Mouse (Mus musculus) cerebellum, adult 11-12 months (tissue): ENCODE data around the gene Sod2.
"Not testable (repeated sequence)": the region's sequence is repeated elsewhere in the genome, so short reads cannot be mapped to it uniquely, and the experiment has no call there.

Source experiments
- DNase-seq: peaks from one replicate; pipeline ENCODE4 v3.0.0; 2022

Sod2 gene

GRCm38 (mm10) chr17:13006546-13006945, at the start of gene Sod2:
Gene Sod2 (plus strand): TSS chr17:13006846.
- DNase-seq, result not testable (repeated sequence)

- peak; percentile 52 for DNase-seq
Measured at GRCm38 (mm10) chr17:12959377-12959776, 47.3 kb upstream of the Sod2 start.

- peak; percentile 96 for DNase-seq
Measured at GRCm38 (mm10) chr17:12960331-12960873, 46.2 kb upstream of the Sod2 start, which contains the start of gene Acat2. Gene Acat2 (minus strand): TSS chr17:12960747.

GRCm38 (mm10) chr17:12963476-12963875, 43.2 kb upstream of the Sod2 start:
- DNase-seq, result no peak

GRCm38 (mm10) chr17:12967173-12967572, 39.5 kb upstream of the Sod2 start:
- DNase-seq, result no peak

GRCm38 (mm10) chr17:12973851-12974250, 32.8 kb upstream of the Sod2 start:
- DNase-seq, result no peak

- DNase-seq, result no peak
Measured at GRCm38 (mm10) chr17:12978546-12978945, 28.1 kb upstream of the Sod2 start.

- DNase-seq, result no peak
Measured at GRCm38 (mm10) chr17:12983988-12984387, 22.7 kb upstream of the Sod2 start.

GRCm38 (mm10) chr17:12988096-12988495, 18.6 kb upstream of the Sod2 start:
- DNase-seq, result not testable (repeated sequence)

GRCm38 (mm10) chr17:12990567-12991145, 16.0 kb upstream of the Sod2 start:
- no peak for DNase-seq

- no peak for DNase-seq
Measured at GRCm38 (mm10) chr17:12991194-12991634, 15.4 kb upstream of the Sod2 start.

GRCm38 (mm10) chr17:12991635-12992358, 14.8 kb upstream of the Sod2 start:
- DNase-seq, result peak; percentile 88

- peak; percentile 97 for DNase-seq
Measured at GRCm38 (mm10) chr17:12992470-12992991, 14.1 kb upstream of the Sod2 start.

- DNase-seq, result no peak
Measured at GRCm38 (mm10) chr17:12994069-12994468, 12.6 kb upstream of the Sod2 start, which contains the start of gene Wtap. Gene Wtap (minus strand): TSS chr17:12994169.

GRCm38 (mm10) chr17:12996345-12996744, 10.3 kb upstream of the Sod2 start:
- peak; percentile 59 for DNase-seq

- DNase-seq, result no peak
Measured at GRCm38 (mm10) chr17:12997890-12998289, 8.8 kb upstream of the Sod2 start.

GRCm38 (mm10) chr17:12999069-12999468, 7.6 kb upstream of the Sod2 start:
- DNase-seq, result no peak

GRCm38 (mm10) chr17:13002243-13002642, 4.4 kb upstream of the Sod2 start:
- not testable (repeated sequence) for DNase-seq

- not testable (repeated sequence) for DNase-seq
Measured at GRCm38 (mm10) chr17:13004436-13004835, 2.2 kb upstream of the Sod2 start.

GRCm38 (mm10) chr17:13006984-13007383, 338 bp downstream of the Sod2 start:
- no peak for DNase-seq

GRCm38 (mm10) chr17:13007730-13008425, 1.2 kb downstream of the Sod2 start:
- peak; percentile 99 for DNase-seq

GRCm38 (mm10) chr17:13008528-13008927, 1.9 kb downstream of the Sod2 start:
- peak; percentile 58 for DNase-seq

GRCm38 (mm10) chr17:13009887-13010286, 3.2 kb downstream of the Sod2 start:
- DNase-seq, result no peak
